Mouse (Mus musculus) forebrain, embryonic 12.5 days (tissue): ENCODE results near the gene Olfr427. TPM values are rescaled to one million over a fixed set of nuclear protein-coding genes. Genes with fewer than 3 reads are reported as not detected.
A peak's percentile ranks its signal among the peaks of the same experiment; 100 is the strongest.

ENCODE experiments used
- ATAC-seq: fragments of 200-750 bp; cut with Nextera tagmentation; 2 replicates; pipeline ENCODE4 v1.8.0; 2017; ENCODE audit warnings: moderate TSS enrichment; ENCODE audit not compliant: low FRiP score
- H3K27ac ChIP-seq: fragments of 300-500 bp; sonication (generic); 2 replicates; pipeline ENCODE4 v1.5.1; 2016; ENCODE audit warnings: mild to moderate bottlenecking
- H3K27me3 ChIP-seq: fragments of 300-500 bp; sonication (generic); 2 replicates; pipeline ENCODE4 v1.6.1; 2016; ENCODE audit warnings: mild to moderate bottlenecking
- H3K36me3 ChIP-seq: fragments of 300-500 bp; sonication (generic); replicated peaks from 2 replicates; pipeline ENCODE4 v1.6.1; 2016; ENCODE audit warnings: mild to moderate bottlenecking
- H3K4me1 ChIP-seq: fragments of 300-500 bp; sonication (generic); 2 replicates; pipeline ENCODE4 v1.6.1; 2016
- H3K4me2 ChIP-seq: fragments of 300-500 bp; sonication (generic); 2 replicates; pipeline ENCODE4 v1.6.1; 2016; ENCODE audit warnings: mild to moderate bottlenecking, moderate library complexity
- H3K4me3 ChIP-seq: fragments of 300-500 bp; sonication (generic); replicated peaks from 2 replicates; pipeline ENCODE4 v1.5.1; 2016; ENCODE audit warnings: mild to moderate bottlenecking
- H3K9ac ChIP-seq: fragments of 300-500 bp; sonication (generic); 2 replicates; pipeline ENCODE4 v1.6.1; 2016; ENCODE audit warnings: mild to moderate bottlenecking
- H3K9me3 ChIP-seq: fragments of 300-500 bp; sonication (generic); 2 replicates; pipeline ENCODE4 v1.6.1; 2016
- WGBS: fragments of 180-500 bp; shearing (Covaris S2); methylation state at CpG from one replicate; pipeline ENCODE4 v1.1.7; 2016; 5-methylcytosine and 5-hydroxymethylcytosine counted together
- polyA plus RNA-seq: library from polyadenylated mRNA; unstranded; fragments of >200 nt; fragmentation: Nextera tagmentation; extraction: Ambion mirVana; gene quantifications from 2 replicates; pipeline ENCODE4 v1.2.1, GENCODE M21; 2016

Gene Olfr427
- polyA plus RNA-seq, 1 experiment from 2014 or later, result not detected

- no peaks in the 10 kb centered on the region for H3K27me3 ChIP-seq
- H3K4me3 ChIP-seq, result no peak within 1 kb of the TSS
- H3K9ac ChIP-seq, result no peak within 1 kb of the TSS
- no peaks in the 10 kb centered on the region for H3K4me1 ChIP-seq
- ATAC-seq, result no peak
- no peaks in the 10 kb centered on the region for H3K9me3 ChIP-seq
- H3K36me3 ChIP-seq, result no peaks in the 10 kb centered on the region
- H3K4me2 ChIP-seq, result no peak within 1 kb of the TSS
- no peak within 1 kb of the TSS for H3K27ac ChIP-seq
- 74% methylated on average over 3 of the region's 3 CpGs for WGBS
Observed at GRCm38 (mm10) chr1:174131217-174131616, 34.5 kb downstream of the Olfr427 start, which contains the start of gene Olfr424. Gene Olfr424, plus strand, starts transcription at chr1:174131517.

GRCm38 (mm10) chr1:174131999-174132398, 35.3 kb downstream of the Olfr427 start:
- WGBS, result 18% methylated on average over 3 of the region's 3 CpGs
- ATAC-seq, result peak; percentile 69
- Histone ChIP-seq H3K4me1 (no peaks in the 10 kb centered on the region), H3K27me3 (no peaks in the 10 kb centered on the region), H3K4me3 (no peak overlapping the region), H3K36me3 (no peaks in the 10 kb centered on the region), H3K4me2 (no peak overlapping the region), H3K9me3 (no peaks in the 10 kb centered on the region), H3K9ac (no peak overlapping the region), H3K27ac (no peak overlapping the region)

- H3K27ac ChIP-seq, result no peak overlapping the region
- no peaks in the 10 kb centered on the region for H3K36me3 ChIP-seq
- H3K9me3 ChIP-seq, result no peaks in the 10 kb centered on the region
- H3K27me3 ChIP-seq, result no peaks in the 10 kb centered on the region
- no peak for ATAC-seq
- H3K4me1 ChIP-seq, result no peaks in the 10 kb centered on the region
- no peak overlapping the region for H3K9ac ChIP-seq
- H3K4me3 ChIP-seq, result no peak overlapping the region
- 81% methylated on average over 2 of the region's 2 CpGs for WGBS
- no peak overlapping the region for H3K4me2 ChIP-seq
Observed at GRCm38 (mm10) chr1:174141384-174141783, 44.7 kb downstream of the Olfr427 start.

- Histone ChIP-seq H3K36me3 (no peaks in the 10 kb centered on the region), H3K9ac (no peak overlapping the region), H3K9me3 (no peaks in the 10 kb centered on the region), H3K4me2 (no peak overlapping the region), H3K4me1 (no peaks in the 10 kb centered on the region), H3K27me3 (no peaks in the 10 kb centered on the region), H3K4me3 (no peak overlapping the region), H3K27ac (no peak overlapping the region)
- WGBS, result 76% methylated on average over 1 of the region's 1 CpGs
- no peak for ATAC-seq
Observed at GRCm38 (mm10) chr1:174146696-174147095, 50.0 kb downstream of the Olfr427 start.

GRCm38 (mm10) chr1:174149289-174149688, 52.6 kb downstream of the Olfr427 start:
- no peak overlapping the region for H3K27ac ChIP-seq
- no peak for ATAC-seq
- H3K36me3 ChIP-seq, result no peaks in the 10 kb centered on the region
- no peak overlapping the region for H3K4me3 ChIP-seq
- H3K4me1 ChIP-seq, result no peaks in the 10 kb centered on the region
- no peaks in the 10 kb centered on the region for H3K9me3 ChIP-seq
- no peak overlapping the region for H3K9ac ChIP-seq
- H3K4me2 ChIP-seq, result no peak overlapping the region
- H3K27me3 ChIP-seq, result no peaks in the 10 kb centered on the region
- WGBS, result 87% methylated on average over 2 of the region's 2 CpGs

Other genes with a start within 250 kb of the Olfr427 start
- gene Ifi211, start 183.8 kb upstream of the Olfr427 start, polyA plus RNA-seq, result 0.13 and 0.18 TPM in 2 replicates
- 0.35 and 0.36 TPM in 2 replicates for gene Mndal, start 154.4 kb upstream of the Olfr427 start, polyA plus RNA-seq
- gene Ifi203, start 154.2 kb upstream of the Olfr427 start, polyA plus RNA-seq, result 0.17 and 0.21 TPM in 2 replicates
- gene Ifi202b, start 114.1 kb upstream of the Olfr427 start, polyA plus RNA-seq, result not detected in 2 replicates
- not detected in 2 replicates for gene Ifi205, start 65.1 kb upstream of the Olfr427 start, polyA plus RNA-seq
- gene Olfr433, start 56.2 kb upstream of the Olfr427 start, polyA plus RNA-seq, result 0.08 TPM in 1 of 2 replicates, not detected in the other
- not detected in 2 replicates for gene Olfr432, start 47.7 kb upstream of the Olfr427 start, polyA plus RNA-seq
- gene Olfr430, start 30.3 kb upstream of the Olfr427 start, polyA plus RNA-seq, result 0.21 TPM in 1 of 2 replicates, not detected in the other
- not detected in 2 replicates for gene Olfr429, start 12.6 kb upstream of the Olfr427 start, polyA plus RNA-seq
- gene Olfr231, start 24.3 kb downstream of the Olfr427 start, polyA plus RNA-seq, result 0.95 and 0.99 TPM in 2 replicates
- 0.12 TPM in 1 of 2 replicates, not detected in the other for gene Olfr424, start 34.6 kb downstream of the Olfr427 start, polyA plus RNA-seq
- gene Olfr420, start 58.7 kb downstream of the Olfr427 start, polyA plus RNA-seq, result not detected in 2 replicates
- gene Spta1, start 75.9 kb downstream of the Olfr427 start, polyA plus RNA-seq, result 0.88 and 1.1 TPM in 2 replicates
- not detected in 2 replicates for gene Olfr419, start 155.2 kb downstream of the Olfr427 start, polyA plus RNA-seq
- not detected in 2 replicates for gene Mptx1, start 233.6 kb downstream of the Olfr427 start, polyA plus RNA-seq